Mouse (Mus musculus) granulocyte monocyte progenitor cell, adult 5-6 weeks (primary cell): ENCODE measurements around the gene Vsx1. TPM values are rescaled to one million over a fixed set of nuclear protein-coding genes. Genes with fewer than 3 reads are reported as not detected.
A peak's percentile ranks its signal among the peaks of the same experiment; 100 is the strongest.

ENCODE experiments used
- ATAC-seq: replicated peaks from 2 replicates; pipeline ENCODE4 v1.8.0; 2016; ENCODE audit warnings: mild to moderate bottlenecking, moderate TSS enrichment, inconsistent platforms; ENCODE audit not compliant: poor library complexity, severe bottlenecking
- total RNA-seq, 2 experiments: library from RNA; stranded (forward) in 1 of 2; stranded (reverse) in 1 of 2; fragments of 200-712, 200-1000 nt in 1 of 2; fragments of >200 nt in 1 of 2; fragmentation: Nextera tagmentation in 1 of 2; gene quantifications; 2 replicates each; pipeline ENCODE4 v1.2.3; 2014 to 2017

Gene Vsx1
- total RNA-seq, 2 experiments from 2014 or later: not detected

DNA sequence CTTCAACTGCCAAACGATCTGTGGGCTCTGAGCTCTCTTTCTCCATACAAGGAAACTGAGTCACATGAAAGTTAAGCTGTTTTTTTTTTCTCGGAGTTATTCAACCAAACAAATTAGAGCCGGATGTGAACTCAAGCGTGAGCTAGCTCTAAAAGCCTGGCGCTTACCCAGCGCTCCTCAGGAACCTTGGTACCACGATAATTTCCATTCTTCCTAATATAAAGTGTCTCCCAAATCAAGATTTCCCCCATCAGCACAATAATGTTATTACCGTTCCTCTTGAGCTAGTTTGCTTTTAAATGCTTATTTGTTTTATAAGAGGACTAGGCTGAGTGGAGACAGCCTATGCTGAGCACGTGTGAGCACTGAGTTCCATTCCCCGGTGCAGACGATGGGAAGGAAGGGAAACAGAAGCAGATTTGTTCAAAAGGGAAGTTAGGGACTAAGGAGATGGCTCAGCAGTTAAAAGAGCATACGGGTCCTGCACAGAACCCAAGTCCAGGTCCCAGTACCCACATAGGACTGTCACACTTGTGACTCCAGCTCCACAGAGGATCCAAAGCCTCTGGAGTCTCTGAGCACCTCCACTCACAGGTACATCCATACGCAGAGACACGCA lies 41.4 kb downstream of the Vsx1 start:
- peak; percentile 78 for ATAC-seq

GRCm38 (mm10) chr2:150646411-150647121 lies 42.6 kb downstream of the Vsx1 start:
- no peak for ATAC-seq

DNA sequence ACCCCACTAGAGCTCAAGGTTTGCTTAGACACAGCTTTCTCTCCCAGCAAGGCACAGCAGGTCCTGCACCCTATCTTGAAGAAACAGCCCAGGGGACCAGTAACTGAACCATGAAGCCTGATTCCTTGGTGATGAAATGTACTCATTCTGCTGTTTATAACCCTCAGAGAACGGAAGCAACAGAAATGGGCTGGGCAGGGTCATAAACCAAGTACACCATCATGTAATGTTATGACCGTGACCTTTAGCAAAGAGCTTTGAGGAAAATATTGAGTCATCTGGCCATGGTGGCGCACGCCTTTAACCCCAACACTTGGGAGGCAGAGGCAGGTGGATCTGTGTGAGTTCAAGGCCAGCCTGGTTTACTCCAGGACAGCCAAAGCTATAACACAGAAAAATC lies 43.9 kb downstream of the Vsx1 start:
- no peak for ATAC-seq

GRCm38 (mm10) chr2:150643726-150644415 lies 45.3 kb downstream of the Vsx1 start:
- ATAC-seq: no peak

DNA sequence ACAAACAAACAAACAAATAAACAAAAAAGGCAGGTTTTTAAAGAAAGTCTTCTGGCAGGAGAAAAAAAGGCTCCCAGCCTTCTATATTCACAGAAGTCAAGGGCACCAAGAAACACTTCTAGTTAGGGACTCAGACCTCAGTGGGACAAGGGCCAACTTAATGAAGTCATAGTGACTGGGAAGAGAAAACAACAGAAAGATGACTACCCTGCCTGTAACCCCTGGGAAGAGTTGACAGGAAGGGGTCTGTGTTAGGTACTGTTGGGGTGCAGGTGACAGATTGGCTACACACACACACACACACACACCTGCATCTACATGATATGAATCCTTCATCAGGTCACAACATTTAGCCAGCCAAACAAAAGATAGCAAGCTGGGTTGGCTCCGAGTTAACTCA lies 46.0 kb downstream of the Vsx1 start:
- ATAC-seq: no peak

- ATAC-seq: no peak
Measured at GRCm38 (mm10) chr2:150638370-150638733, 50.8 kb downstream of the Vsx1 start.

DNA sequence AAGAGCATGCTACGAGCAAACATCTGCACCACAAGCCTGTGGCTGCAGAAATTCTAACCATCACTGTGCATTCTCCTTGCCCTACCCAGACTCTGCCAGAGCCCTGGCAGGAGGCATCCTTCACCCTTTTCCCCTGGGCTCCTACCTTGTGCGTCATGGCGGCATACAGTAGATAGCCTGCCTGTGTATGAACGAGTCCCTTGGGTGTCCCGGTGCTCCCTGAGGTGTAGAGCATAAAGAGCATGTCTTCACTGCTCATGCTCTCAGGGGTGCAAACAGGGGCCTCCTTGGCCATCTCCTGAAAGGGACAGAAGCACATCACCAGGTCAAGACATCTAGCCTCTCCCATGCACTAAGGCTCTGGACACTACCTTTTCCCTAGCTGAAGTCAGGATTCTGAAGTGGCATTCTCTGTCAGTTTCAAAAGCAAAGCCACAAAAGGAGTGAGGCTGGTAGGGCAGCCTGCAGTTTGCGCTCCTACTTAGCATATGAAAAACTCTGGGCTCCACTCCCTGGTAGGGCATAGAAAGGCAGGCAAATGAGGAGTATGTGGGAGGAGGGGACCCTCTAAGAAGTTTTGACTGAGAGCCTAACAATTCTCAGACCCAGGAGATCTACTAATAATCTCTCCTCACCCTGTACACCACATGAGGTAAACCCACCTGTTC lies 51.3 kb downstream of the Vsx1 start:
- ATAC-seq: no peak

- no peak for ATAC-seq
Measured at GRCm38 (mm10) chr2:150635877-150636446, 53.2 kb downstream of the Vsx1 start.

Other genes starting within 250 kb of the Vsx1 start
- gene Zfp442, start 237.9 kb downstream of the Vsx1 start, total RNA-seq (2014; fragmentation: Nextera tagmentation): 2.8 and 6.0 TPM in 2 replicates
- gene Zfp442, start 237.9 kb downstream of the Vsx1 start, total RNA-seq (2017): 4.2 and 8.7 TPM in 2 replicates
- gene Zfp345, start 204.3 kb downstream of the Vsx1 start, total RNA-seq (2014; fragmentation: Nextera tagmentation): 0.41 TPM in 1 of 2 replicates, not detected in the other
- gene Zfp345, start 204.3 kb downstream of the Vsx1 start, total RNA-seq (2017): not detected in 2 replicates
- 336 and 375 TPM in 2 replicates for gene Cst7, start 118.9 kb downstream of the Vsx1 start, total RNA-seq (2014; fragmentation: Nextera tagmentation)
- gene Cst7, start 118.9 kb downstream of the Vsx1 start, total RNA-seq (2017): 403 and 441 TPM in 2 replicates
- gene Apmap, start 80.8 kb downstream of the Vsx1 start, total RNA-seq (2014; fragmentation: Nextera tagmentation): 27.2 and 31.8 TPM in 2 replicates
- 79.5 and 89.3 TPM in 2 replicates for gene Apmap, start 80.8 kb downstream of the Vsx1 start, total RNA-seq (2017)
- 13.1 and 14.5 TPM in 2 replicates for gene Acss1, start 20.9 kb downstream of the Vsx1 start, total RNA-seq (2014; fragmentation: Nextera tagmentation)
- gene Acss1, start 20.9 kb downstream of the Vsx1 start, total RNA-seq (2017): 8.1 and 12.2 TPM in 2 replicates
- 15.8 and 17.0 TPM in 2 replicates for gene Entpd6, start 59.7 kb upstream of the Vsx1 start, total RNA-seq (2014; fragmentation: Nextera tagmentation)
- 14.7 and 15.6 TPM in 2 replicates for gene Entpd6, start 59.7 kb upstream of the Vsx1 start, total RNA-seq (2017)
- gene Pygb, start 97.4 kb upstream of the Vsx1 start, total RNA-seq (2014; fragmentation: Nextera tagmentation): 18.3 and 18.9 TPM in 2 replicates
- gene Pygb, start 97.4 kb upstream of the Vsx1 start, total RNA-seq (2017): 25.9 and 40.1 TPM in 2 replicates
- gene Abhd12, start 215.4 kb upstream of the Vsx1 start, total RNA-seq (2014; fragmentation: Nextera tagmentation): 24.8 and 38.0 TPM in 2 replicates
- gene Abhd12, start 215.4 kb upstream of the Vsx1 start, total RNA-seq (2017): 40.4 and 78.7 TPM in 2 replicates
- 74.6 and 87.3 TPM in 2 replicates for gene Gins1, start 216.0 kb upstream of the Vsx1 start, total RNA-seq (2014; fragmentation: Nextera tagmentation)
- 145 and 153 TPM in 2 replicates for gene Gins1, start 216.0 kb upstream of the Vsx1 start, total RNA-seq (2017)